Mouse (Mus musculus) lung, adult 2 months (tissue): ENCODE measurements around the gene Map10. TPM values are rescaled to one million over a fixed set of nuclear protein-coding genes. Genes with fewer than 3 reads are reported as not detected.

Experiments
- DNase-seq: peaks from one replicate; pipeline ENCODE4 v3.0.0; 2022
- H3K4me1 ChIP-seq: fragments of 200-500 bp; 2 replicates; pipeline ENCODE4 v1.6.1; 2011; ENCODE audit warnings: low read length; ENCODE audit not compliant: control insufficient read depth, insufficient read depth
- H3K4me3 ChIP-seq: fragments of 200-500 bp; replicated peaks from 2 replicates; pipeline ENCODE3; 2011; ENCODE audit warnings: low read depth, mild to moderate bottlenecking, control low read depth, low read length; ENCODE audit errors: extremely low read depth
- CTCF ChIP-seq: fragments of 200-500 bp; IDR thresholded peaks from 2 replicates; pipeline ENCODE4 v1.5.1; 2011; ENCODE audit warnings: mild to moderate bottlenecking, low read length, control low read depth; ENCODE audit not compliant: insufficient read depth
- POLR2A ChIP-seq: fragments of 200-500 bp; IDR thresholded peaks from 2 replicates; pipeline ENCODE4 v1.6.1; 2011; ENCODE audit warnings: low read depth, mild to moderate bottlenecking, control low read depth, low read length, borderline replicate concordance; ENCODE audit errors: extremely low read depth
- WGBS: fragments of 180-500 bp; shearing (Covaris S2); methylation state at CpG from one replicate; pipeline ENCODE4 v1.1.7; 2018; 5-methylcytosine and 5-hydroxymethylcytosine counted together
- polyA plus RNA-seq: library from polyadenylated mRNA; depleted of rRNA; stranded (reverse); fragments of >200 nt; gene quantifications from 2 replicates; pipeline ENCODE4 v1.2.3, GENCODE M21; 2012

Map10 gene
- polyA plus RNA-seq, 1 experiment: 2.0 TPM

DNA sequence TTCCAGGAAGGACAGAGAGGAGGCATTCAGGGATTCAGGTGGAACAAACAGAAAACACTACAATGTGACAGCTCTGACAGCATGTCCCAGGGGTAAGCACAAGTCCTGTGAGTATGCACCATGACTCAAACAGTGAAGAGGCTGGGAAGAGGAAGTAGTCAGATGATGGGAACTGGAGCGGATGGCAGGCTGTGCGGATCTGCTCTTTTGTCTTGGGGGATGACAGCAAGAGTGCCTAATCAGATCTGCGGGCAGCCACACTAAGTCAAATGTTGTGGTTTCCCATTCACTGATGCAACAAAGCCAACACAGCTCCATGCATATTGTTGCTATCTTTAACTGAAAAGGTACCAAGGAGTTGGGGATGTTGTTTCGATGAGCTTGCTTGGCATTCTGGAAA is 20.2 kb upstream of the Map10 start:
- no peak overlapping the region for H3K4me3 ChIP-seq
- H3K4me1 ChIP-seq: no peaks in the 10 kb centered on the region
- WGBS: 64% methylated on average over 4 of the region's 4 CpGs
- DNase-seq: no peak
- no peak for TF ChIP-seq POLR2A

DNA sequence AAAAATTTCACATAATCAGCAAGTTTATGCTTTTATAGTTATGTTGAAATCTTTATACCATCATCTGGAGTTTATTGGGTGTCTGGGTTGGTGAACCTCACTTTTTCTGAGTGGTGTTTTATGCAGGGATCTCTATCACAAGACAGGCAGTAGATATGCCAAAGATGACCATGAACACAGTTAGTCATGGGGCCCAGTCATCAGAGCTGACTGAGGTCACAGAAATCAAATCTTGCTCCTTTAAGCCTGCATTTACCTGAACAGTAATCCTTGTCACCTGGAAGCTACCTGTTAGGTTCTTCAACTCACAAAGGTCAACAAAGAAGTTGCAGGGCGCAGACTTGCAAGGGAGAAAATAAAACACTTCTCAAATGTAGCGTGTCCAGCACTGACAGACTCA is 14.8 kb upstream of the Map10 start:
- H3K4me3 ChIP-seq: no peak overlapping the region
- WGBS: 93% methylated on average over 2 of the region's 2 CpGs
- TF ChIP-seq POLR2A (no peak), CTCF (no peak)
- no peaks in the 10 kb centered on the region for H3K4me1 ChIP-seq
- no peak for DNase-seq

DNA sequence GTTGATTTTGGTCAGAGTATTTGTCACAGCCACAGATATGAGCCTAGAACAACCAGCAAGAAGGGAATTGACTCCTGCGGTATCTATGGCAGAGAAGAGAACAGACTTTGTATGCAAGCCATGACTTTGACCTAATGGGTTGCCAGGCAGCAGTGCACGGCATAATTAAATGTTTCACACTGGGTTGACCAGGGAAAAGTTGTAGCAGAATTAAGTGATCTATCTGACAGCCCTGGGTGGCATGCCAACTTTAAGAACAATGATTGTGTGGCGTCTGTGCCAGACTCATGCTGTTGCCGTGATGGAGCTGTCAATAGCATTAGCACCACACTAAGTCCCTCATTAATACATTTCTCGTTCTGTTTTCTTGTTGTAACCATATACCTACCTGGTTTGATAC is 11.1 kb upstream of the Map10 start:
- TF ChIP-seq CTCF (no peak), POLR2A (no peak)
- 72% methylated on average over 5 of the region's 5 CpGs for WGBS
- no peak for DNase-seq
- H3K4me3 ChIP-seq: no peak overlapping the region
- H3K4me1 ChIP-seq: no peaks in the 10 kb centered on the region

DNA sequence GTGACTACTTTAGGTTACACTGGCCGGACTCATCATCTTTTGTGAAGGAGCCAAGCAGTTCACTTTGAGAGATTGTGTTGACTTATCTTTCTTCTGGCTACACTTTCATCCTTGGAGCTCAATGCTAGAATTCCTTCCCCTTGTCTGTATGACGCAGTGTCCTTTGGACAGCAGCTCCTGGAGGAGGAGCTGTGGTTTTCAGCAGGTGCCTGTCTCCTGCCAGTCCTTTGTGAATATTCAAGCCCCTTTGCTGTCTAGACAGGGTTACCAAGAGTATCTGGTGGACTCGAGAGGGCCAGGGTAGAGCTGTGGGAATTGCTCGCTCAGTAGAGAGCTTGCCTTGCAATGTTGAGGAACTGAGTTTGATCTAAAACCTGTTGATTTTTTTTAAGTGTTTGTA is 10.7 kb upstream of the Map10 start:
- Histone ChIP-seq H3K4me1 (no peaks in the 10 kb centered on the region), H3K4me3 (no peak overlapping the region)
- WGBS: 75% methylated on average over 4 of the region's 4 CpGs
- TF ChIP-seq POLR2A (no peak), CTCF (no peak)
- DNase-seq: no peak

DNA sequence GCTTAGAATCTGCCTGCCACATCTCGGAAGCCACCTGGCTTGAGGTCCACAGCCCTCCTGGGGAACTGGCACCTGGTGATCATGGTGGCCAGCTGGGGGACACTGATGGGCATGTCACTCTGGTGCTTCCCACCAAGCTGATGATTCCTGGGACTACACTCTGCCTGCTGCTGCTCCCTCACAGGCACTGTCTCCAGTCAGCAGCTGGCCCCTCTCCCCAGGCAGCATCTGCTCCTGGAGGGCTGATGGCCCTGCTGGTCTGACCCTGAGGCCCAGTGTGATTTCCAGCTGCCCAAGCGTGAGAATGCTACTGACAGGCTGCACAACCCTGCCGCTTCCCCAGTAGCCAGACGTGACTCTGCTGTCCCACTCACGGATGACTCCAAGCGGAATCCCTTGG is 9.2 kb upstream of the Map10 start:
- no peak overlapping the region for H3K4me3 ChIP-seq
- TF ChIP-seq CTCF (no peak), POLR2A (no peak)
- no peak for DNase-seq
- WGBS: 83% methylated on average over 6 of the region's 6 CpGs
- no peaks in the 10 kb centered on the region for H3K4me1 ChIP-seq

DNA sequence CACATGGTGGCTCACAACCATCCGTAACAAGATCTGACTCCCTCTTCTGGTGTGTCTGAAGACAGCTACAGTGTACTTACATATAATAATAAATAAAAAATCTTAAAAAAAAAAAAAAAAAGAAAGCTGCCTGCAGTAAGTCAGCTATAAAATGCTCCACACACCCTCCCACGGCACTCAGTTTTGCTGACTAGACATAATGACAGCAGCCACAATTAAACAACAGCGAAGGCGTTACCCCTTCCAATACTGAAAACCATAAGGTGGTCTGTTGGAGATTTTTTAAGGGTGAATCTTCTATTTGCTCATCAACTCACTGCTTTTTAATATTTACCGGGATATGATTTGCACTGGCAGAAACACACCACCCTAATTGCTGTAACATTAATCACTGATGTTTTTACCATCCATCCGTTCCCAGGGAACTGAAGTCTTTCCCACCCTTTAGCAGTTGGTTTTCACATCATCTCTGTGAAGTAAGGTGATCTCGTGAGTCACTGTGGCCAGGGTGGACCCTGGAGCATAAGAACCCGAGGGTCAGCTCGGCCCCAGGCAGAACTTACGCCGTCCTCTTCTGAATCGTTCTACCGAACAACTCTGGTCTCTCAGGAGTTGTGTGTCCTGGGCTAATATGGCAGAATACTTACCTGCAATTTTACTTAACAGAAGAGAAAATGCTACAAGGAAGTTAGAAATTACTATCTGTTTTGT is 7.5 kb upstream of the Map10 start:
- Histone ChIP-seq H3K4me3 (no peak overlapping the region), H3K4me1 (0 out of 2 replicates have a peak, but pooled peaks cover 4% of the 10 kb centered on the region)
- TF ChIP-seq CTCF: no peak
- TF ChIP-seq POLR2A: no peak
- no peak for DNase-seq
- 94% methylated on average over 13 of the region's 13 CpGs for WGBS

DNA sequence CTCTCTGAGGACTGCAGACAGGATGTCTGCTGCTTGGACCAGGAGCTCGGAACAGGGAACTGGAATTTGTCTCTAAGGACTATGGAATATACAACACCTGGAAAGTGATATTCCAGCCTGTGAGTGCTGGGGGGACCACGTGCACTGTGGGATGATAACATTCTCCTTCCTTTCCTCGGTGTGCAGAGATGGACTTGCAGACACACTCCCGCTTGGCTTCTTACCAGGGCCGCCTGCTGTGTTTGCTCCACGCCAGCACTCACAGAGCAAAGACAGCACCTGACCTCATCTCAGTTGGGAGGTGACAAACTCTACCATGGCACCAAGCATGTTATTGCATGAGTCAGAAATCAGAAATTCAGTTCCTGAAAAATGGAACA is 7.0 kb upstream of the Map10 start:
- DNase-seq: no peak
- H3K4me3 ChIP-seq: no peak overlapping the region
- WGBS: 75% methylated on average over 6 of the region's 6 CpGs
- H3K4me1 ChIP-seq: 0 out of 2 replicates have a peak, but pooled peaks cover 5% of the 10 kb centered on the region
- TF ChIP-seq POLR2A (no peak), CTCF (no peak)

DNA sequence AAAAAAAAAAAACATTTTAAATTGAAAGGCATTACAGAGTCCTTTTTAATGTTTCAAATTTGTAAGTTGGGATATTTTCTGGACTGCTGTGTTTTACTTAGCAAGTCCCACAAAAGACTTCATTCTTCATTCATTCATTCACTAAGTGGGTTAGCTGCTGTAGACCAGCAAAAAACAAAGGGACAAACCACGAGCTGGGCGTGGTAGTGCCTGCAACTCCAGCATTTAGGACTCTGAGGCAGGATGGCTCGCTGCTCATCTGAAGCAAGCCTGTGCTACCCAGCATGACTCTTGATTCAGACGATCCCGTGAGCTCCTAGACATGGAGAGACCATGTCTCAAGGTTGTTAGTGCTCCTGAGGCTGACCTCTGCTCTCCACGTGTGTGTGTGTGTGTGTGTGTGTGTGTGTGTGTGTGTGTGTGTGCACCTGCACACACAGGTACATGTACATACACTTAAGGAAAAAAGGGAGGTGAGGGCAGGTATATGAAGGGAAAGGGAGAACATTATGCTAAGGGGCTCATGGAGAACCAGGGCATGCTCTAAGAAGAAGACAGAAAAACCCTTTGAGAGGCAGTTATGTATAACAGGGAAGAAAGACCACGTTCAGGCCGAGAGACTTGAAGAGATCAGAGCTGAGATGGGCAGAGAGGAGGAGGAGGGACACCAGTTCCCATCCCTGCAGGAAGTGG is 4.3 kb upstream of the Map10 start:
- 70% methylated on average over 8 of the region's 8 CpGs for WGBS

DNA sequence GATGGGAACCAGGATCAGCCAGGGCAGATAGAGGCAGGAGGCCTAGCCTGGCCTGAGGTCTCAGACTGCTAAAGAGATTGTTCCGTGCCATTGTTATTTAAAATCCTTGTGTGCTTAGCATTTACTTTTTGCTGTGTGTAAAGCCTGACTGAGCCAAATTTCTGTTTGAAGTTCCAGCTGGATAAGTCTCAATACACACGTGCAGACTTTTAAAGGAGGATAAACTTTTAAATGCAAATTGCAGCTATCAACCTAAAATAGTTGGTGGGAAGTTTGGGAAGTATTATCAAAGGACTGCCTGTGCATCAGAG is 3.8 kb upstream of the Map10 start:
- no peak for TF ChIP-seq POLR2A
- TF ChIP-seq CTCF: no peak
- H3K4me3 ChIP-seq: no peak overlapping the region
- 33% methylated on average over 2 of the region's 2 CpGs for WGBS
- DNase-seq: no peak
- H3K4me1 ChIP-seq: 0 out of 2 replicates have a peak, but pooled peaks cover 5% of the 10 kb centered on the region

More for the DNA sequence above, 4.3 kb upstream of the Map10 start:
- TF ChIP-seq CTCF (no peak), POLR2A (no peak)
- H3K4me3 ChIP-seq: no peak overlapping the region
- H3K4me1 ChIP-seq: 0 out of 2 replicates have a peak, but pooled peaks cover 5% of the 10 kb centered on the region
- DNase-seq: no peak

DNA sequence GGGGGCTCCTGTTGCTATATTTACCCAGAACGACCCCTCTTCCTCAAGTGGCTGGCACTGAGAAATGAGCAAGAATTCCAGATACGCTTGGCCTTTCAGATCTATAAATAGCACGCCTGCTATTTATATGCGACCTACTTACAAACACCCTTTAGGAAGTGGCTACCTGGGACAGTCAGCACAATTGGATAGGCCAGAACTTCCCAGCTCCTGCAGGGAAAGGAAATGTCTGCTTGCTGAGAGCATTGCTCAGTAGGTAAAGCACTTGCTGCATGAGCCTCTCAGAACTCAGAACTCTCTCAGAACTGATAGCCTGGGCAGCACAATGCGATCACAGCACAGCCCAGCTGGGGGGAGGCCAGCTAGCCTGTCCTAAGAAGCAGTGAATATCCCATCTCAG is 3.4 kb upstream of the Map10 start:
- WGBS: 34% methylated on average over 5 of the region's 5 CpGs
- DNase-seq: peak; percentile 12
- 0 out of 2 replicates have a peak, but pooled peaks cover 5% of the 10 kb centered on the region for H3K4me1 ChIP-seq
- no peak overlapping the region for H3K4me3 ChIP-seq
- no peak for TF ChIP-seq POLR2A
- TF ChIP-seq CTCF: no peak
